Mouse (Mus musculus): Measurements from ENCODE around the gene Dnajc19. TPM values are rescaled to one million over a fixed set of nuclear protein-coding genes. Genes with fewer than 3 reads are reported as not detected.

The Dnajc19 gene
- total RNA-seq, 1 experiment = 142 TPM

- Histone ChIP-seq H3K9me3 (ENCODE audit: control insufficient read depth, insufficient read depth, low read depth, low read length) (no peaks in the 10 kb centered on the region), H3K9ac (ENCODE audit: insufficient read depth, low read depth, low read length, poor library complexity, severe bottlenecking) (no peak overlapping the region), H3K36me3 (ENCODE audit: control insufficient read depth, insufficient read depth, low read length, poor library complexity, severe bottlenecking) (no peaks in the 10 kb centered on the region), H3K4me1 (ENCODE audit: control insufficient read depth in 2 of 2, insufficient read depth in 2 of 2, low read length in 2 of 2, poor library complexity in 1 of 2) (peaks cover 0 to 13% of the 10 kb centered on the region in 2 experiments; a peak in 3 of 4 replicates), H3K27ac (ENCODE audit: insufficient read depth, low read depth, low read length, poor library complexity, severe bottlenecking) (no peak overlapping the region), H3K4me3 (ENCODE audit: insufficient read depth in 1 of 2, low read depth in 1 of 2, low read length in 2 of 2, poor library complexity in 1 of 2, severe bottlenecking in 1 of 2) (no peak overlapping the region)
- DNase-seq (ENCODE audit: low read depth, low spot score) = no peak
- TF ChIP-seq ZNF384 (IDR thresholded peaks at IDR 0.05; ENCODE audit: low read depth, low read length) (no peak), CHD2 (IDR thresholded peaks at IDR 0.05; ENCODE audit: low read depth, low read length) (no peak), ZC3H11A (IDR thresholded peaks at IDR 0.05; ENCODE audit: borderline replicate concordance, low read depth, low read length) (no peak)
- in situ Hi-C loops (cut with MboI; ENCODE audit: low sequenced_read_pairs in 2 of 2, unreplicated experiment in 2 of 2) = no loop called here
These were observed 50.5 kb downstream of the Dnajc19 start for GRCm38 (mm10) chr3:34030601-34031000.

GRCm38 (mm10) chr3:34028935-34029334, 52.2 kb downstream of the Dnajc19 start:
- in situ Hi-C loops (cut with MboI; ENCODE audit: low sequenced_read_pairs in 2 of 2, unreplicated experiment in 2 of 2) = no loop called here
- H3K27ac ChIP-seq (ENCODE audit: insufficient read depth, low read depth, low read length, poor library complexity, severe bottlenecking) = no peak overlapping the region
- no peak overlapping the region for H3K4me3 ChIP-seq (ENCODE audit: insufficient read depth in 1 of 2, low read depth in 1 of 2, low read length in 2 of 2, poor library complexity in 1 of 2, severe bottlenecking in 1 of 2)
- H3K36me3 ChIP-seq (ENCODE audit: control insufficient read depth, insufficient read depth, low read length, poor library complexity, severe bottlenecking) = no peaks in the 10 kb centered on the region
- no peak for DNase-seq (ENCODE audit: low read depth, low spot score)
- peaks cover 0 to 8% of the 10 kb centered on the region in 2 experiments; a peak in 2 of 4 replicates for H3K4me1 ChIP-seq (ENCODE audit: control insufficient read depth in 2 of 2, insufficient read depth in 2 of 2, low read length in 2 of 2, poor library complexity in 1 of 2)
- no peak overlapping the region for H3K9ac ChIP-seq (ENCODE audit: insufficient read depth, low read depth, low read length, poor library complexity, severe bottlenecking)
- no peak for TF ChIP-seq HCFC1 (IDR thresholded peaks at IDR 0.05; ENCODE audit: borderline replicate concordance, insufficient read depth, low read length)
- no peak for TF ChIP-seq MAFK (IDR thresholded peaks at IDR 0.05; ENCODE audit: insufficient read depth, low read depth, low read length)
- TF ChIP-seq CHD2 (IDR thresholded peaks at IDR 0.05; ENCODE audit: low read depth, low read length) = no peak
- TF ChIP-seq ZNF384 (IDR thresholded peaks at IDR 0.05; ENCODE audit: low read depth, low read length) = no peak
- TF ChIP-seq ZC3H11A (IDR thresholded peaks at IDR 0.05; ENCODE audit: borderline replicate concordance, low read depth, low read length) = no peak
- H3K9me3 ChIP-seq (ENCODE audit: control insufficient read depth, insufficient read depth, low read depth, low read length) = no peaks in the 10 kb centered on the region

GRCm38 (mm10) chr3:34021259-34021828, 59.8 kb downstream of the Dnajc19 start:
- Histone ChIP-seq H3K27ac (ENCODE audit: insufficient read depth, low read depth, low read length, poor library complexity, severe bottlenecking) (no peak overlapping the region; the same call in 1 of the 2 replicates), H3K9ac (ENCODE audit: insufficient read depth, low read depth, low read length, poor library complexity, severe bottlenecking) (no peak overlapping the region; the same call in 1 of the 2 replicates), H3K36me3 (ENCODE audit: control insufficient read depth, insufficient read depth, low read length, poor library complexity, severe bottlenecking) (no peaks in the 10 kb centered on the region; the same call in 1 of the 2 replicates), H3K9me3 (ENCODE audit: control insufficient read depth, insufficient read depth, low read depth, low read length) (no peaks in the 10 kb centered on the region), H3K4me3 (ENCODE audit: insufficient read depth in 1 of 2, low read depth in 1 of 2, low read length in 2 of 2, poor library complexity in 1 of 2, severe bottlenecking in 1 of 2) (peak overlapping the region; percentile 100; a peak in 3 of 4 replicates), H3K4me1 (ENCODE audit: control insufficient read depth in 2 of 2, insufficient read depth in 2 of 2, low read length in 2 of 2, poor library complexity in 1 of 2) (peaks cover 2 to 14% of the 10 kb centered on the region in 2 experiments; a peak in 2 of 4 replicates)
- in situ Hi-C loops (cut with MboI; ENCODE audit: low sequenced_read_pairs in 2 of 2, unreplicated experiment in 2 of 2) = no loop called here
- no peak for TF ChIP-seq ZC3H11A (IDR thresholded peaks at IDR 0.05; ENCODE audit: borderline replicate concordance, low read depth, low read length)
- TF ChIP-seq CHD2 (IDR thresholded peaks at IDR 0.05; ENCODE audit: low read depth, low read length) = no peak
- no peak for DNase-seq (ENCODE audit: low read depth, low spot score)

- in situ Hi-C loops (cut with MboI; ENCODE audit: low sequenced_read_pairs in 2 of 2, unreplicated experiment in 2 of 2) = no loop called here
- peaks cover 2 to 13% of the 10 kb centered on the region in 2 experiments; a peak in 2 of 4 replicates for H3K4me1 ChIP-seq (ENCODE audit: control insufficient read depth in 2 of 2, insufficient read depth in 2 of 2, low read length in 2 of 2, poor library complexity in 1 of 2)
These were observed 60.5 kb downstream of the Dnajc19 start for GRCm38 (mm10) chr3:34020382-34021258.

More at GRCm38 (mm10) chr3:34020382-34021258, 60.5 kb downstream of the Dnajc19 start:
- DNase-seq (ENCODE audit: low read depth, low spot score) = no peak
- H3K9me3 ChIP-seq (ENCODE audit: control insufficient read depth, insufficient read depth, low read depth, low read length) = no peaks in the 10 kb centered on the region
- peak overlapping the region; percentile 100 for H3K9ac ChIP-seq (ENCODE audit: insufficient read depth, low read depth, low read length, poor library complexity, severe bottlenecking)
- TF ChIP-seq ZNF384 (IDR thresholded peaks at IDR 0.05; ENCODE audit: low read depth, low read length) = no peak
- no peak for TF ChIP-seq HCFC1 (IDR thresholded peaks at IDR 0.05; ENCODE audit: borderline replicate concordance, insufficient read depth, low read length)
- TF ChIP-seq MAFK (IDR thresholded peaks at IDR 0.05; ENCODE audit: insufficient read depth, low read depth, low read length) = no peak
- no peak for TF ChIP-seq ZC3H11A (IDR thresholded peaks at IDR 0.05; ENCODE audit: borderline replicate concordance, low read depth, low read length)
- no peak for TF ChIP-seq CHD2 (IDR thresholded peaks at IDR 0.05; ENCODE audit: low read depth, low read length)
- peak overlapping the region; percentile 100 for H3K4me3 ChIP-seq (ENCODE audit: insufficient read depth in 1 of 2, low read depth in 1 of 2, low read length in 2 of 2, poor library complexity in 1 of 2, severe bottlenecking in 1 of 2)
- H3K36me3 ChIP-seq (ENCODE audit: control insufficient read depth, insufficient read depth, low read length, poor library complexity, severe bottlenecking) = no peaks in the 10 kb centered on the region; the same call in 1 of the 2 replicates
- peak overlapping the region; percentile 91 for H3K27ac ChIP-seq (ENCODE audit: insufficient read depth, low read depth, low read length, poor library complexity, severe bottlenecking)

Data from ES-E14 (cell line).